Mouse (Mus musculus): ENCODE measurements around the gene Gm20388. TPM values are rescaled to one million over a fixed set of nuclear protein-coding genes. Genes with fewer than 3 reads are reported as not detected.
A peak's percentile ranks its signal among the peaks of the same experiment; 100 is the strongest.

The Gm20388 gene
- polyA plus RNA-seq, 1 experiment from 2014 or later, result not detected

- H3K27ac ChIP-seq (ENCODE audit: low read depth, low read length), result no peak overlapping the region
- peak; percentile 86 for ATAC-seq
- no peaks in the 10 kb centered on the region for H3K36me3 ChIP-seq (ENCODE audit: control insufficient read depth, insufficient read depth)
- no peak overlapping the region for H3K4me3 ChIP-seq (ENCODE audit: low read depth, low read length)
- H3K9me3 ChIP-seq (ENCODE audit: control insufficient read depth), result no peaks in the 10 kb centered on the region
- no peak overlapping the region for H3K4me2 ChIP-seq (replicated peaks; ENCODE audit: low read depth)
- no peaks in the 10 kb centered on the region for H3K4me1 ChIP-seq (replicated peaks; ENCODE audit: control insufficient read depth, insufficient read depth, low read length)
- TF ChIP-seq CTCF (IDR thresholded peaks at IDR 0.05; ENCODE audit: low read depth), result no peak
- H3K9ac ChIP-seq (ENCODE audit: low read depth, low read length), result no peak overlapping the region
- H3K27me3 ChIP-seq (replicated peaks; ENCODE audit: control insufficient read depth, insufficient read depth, low read length), result no peaks in the 10 kb centered on the region
- 45% methylated on average over 12 of the region's 12 CpGs for WGBS
Observed at GRCm38 (mm10) chr8:121861806-121862548, 1951.3 kb downstream of the Gm20388 start.

GRCm38 (mm10) chr8:121865356-121865755 lies 1954.7 kb downstream of the Gm20388 start:
- Histone ChIP-seq H3K4me2 (replicated peaks; ENCODE audit: low read depth) (no peak overlapping the region), H3K36me3 (ENCODE audit: control insufficient read depth, insufficient read depth) (no peaks in the 10 kb centered on the region), H3K27me3 (replicated peaks; ENCODE audit: control insufficient read depth, insufficient read depth, low read length) (no peaks in the 10 kb centered on the region), H3K9me3 (ENCODE audit: control insufficient read depth) (no peaks in the 10 kb centered on the region), H3K9ac (ENCODE audit: low read depth, low read length) (no peak overlapping the region), H3K4me1 (replicated peaks; ENCODE audit: control insufficient read depth, insufficient read depth, low read length) (no peaks in the 10 kb centered on the region), H3K4me3 (ENCODE audit: low read depth, low read length) (no peak overlapping the region), H3K27ac (ENCODE audit: low read depth, low read length) (no peak overlapping the region)
- 65% methylated on average over 8 of the region's 8 CpGs for WGBS
- ATAC-seq, result no peak
- no peak for TF ChIP-seq CTCF (IDR thresholded peaks at IDR 0.05; ENCODE audit: low read depth)

- no peak overlapping the region for H3K9ac ChIP-seq (ENCODE audit: low read depth, low read length)
- no peak overlapping the region for H3K4me3 ChIP-seq (ENCODE audit: low read depth, low read length)
- ATAC-seq, result no peak
- H3K27me3 ChIP-seq (replicated peaks; ENCODE audit: control insufficient read depth, insufficient read depth, low read length), result no peaks in the 10 kb centered on the region
- H3K4me1 ChIP-seq (replicated peaks; ENCODE audit: control insufficient read depth, insufficient read depth, low read length), result peaks cover 8% of the 10 kb centered on the region; the same call in 1 of the 2 replicates
- TF ChIP-seq CTCF (IDR thresholded peaks at IDR 0.05; ENCODE audit: low read depth), result no peak
- H3K9me3 ChIP-seq (ENCODE audit: control insufficient read depth), result no peaks in the 10 kb centered on the region
- no peak overlapping the region for H3K4me2 ChIP-seq (replicated peaks; ENCODE audit: low read depth)
- H3K36me3 ChIP-seq (ENCODE audit: control insufficient read depth, insufficient read depth), result no peaks in the 10 kb centered on the region
- no peak overlapping the region for H3K27ac ChIP-seq (ENCODE audit: low read depth, low read length)
- WGBS, result 81% methylated on average over 5 of the region's 5 CpGs
Observed at GRCm38 (mm10) chr8:121868196-121868595, 1957.6 kb downstream of the Gm20388 start.

GRCm38 (mm10) chr8:121868896-121869295 lies 1958.3 kb downstream of the Gm20388 start:
- WGBS, result 69% methylated on average over 7 of the region's 7 CpGs
- no peaks in the 10 kb centered on the region for H3K9me3 ChIP-seq (ENCODE audit: control insufficient read depth)
- no peak overlapping the region for H3K4me2 ChIP-seq (replicated peaks; ENCODE audit: low read depth)
- no peak for TF ChIP-seq CTCF (IDR thresholded peaks at IDR 0.05; ENCODE audit: low read depth)
- H3K4me1 ChIP-seq (replicated peaks; ENCODE audit: control insufficient read depth, insufficient read depth, low read length), result peaks cover 8% of the 10 kb centered on the region; the same call in 1 of the 2 replicates
- no peak overlapping the region for H3K27ac ChIP-seq (ENCODE audit: low read depth, low read length)
- H3K36me3 ChIP-seq (ENCODE audit: control insufficient read depth, insufficient read depth), result no peaks in the 10 kb centered on the region
- ATAC-seq, result no peak
- H3K27me3 ChIP-seq (replicated peaks; ENCODE audit: control insufficient read depth, insufficient read depth, low read length), result no peaks in the 10 kb centered on the region
- no peak overlapping the region for H3K9ac ChIP-seq (ENCODE audit: low read depth, low read length)
- H3K4me3 ChIP-seq (ENCODE audit: low read depth, low read length), result no peak overlapping the region

- no peak for ATAC-seq
- H3K9me3 ChIP-seq (ENCODE audit: control insufficient read depth), result no peaks in the 10 kb centered on the region
- WGBS, result 76% methylated on average over 2 of the region's 2 CpGs
Observed at GRCm38 (mm10) chr8:121870190-121870589, 1959.5 kb downstream of the Gm20388 start.

GRCm38 (mm10) chr8:121871833-121872440 lies 1961.3 kb downstream of the Gm20388 start:
- no peak overlapping the region for H3K9ac ChIP-seq (ENCODE audit: low read depth, low read length)
- no peak overlapping the region for H3K4me3 ChIP-seq (ENCODE audit: low read depth, low read length)
- no peaks in the 10 kb centered on the region for H3K27me3 ChIP-seq (replicated peaks; ENCODE audit: control insufficient read depth, insufficient read depth, low read length)
- peaks cover 8% of the 10 kb centered on the region; the same call in 1 of the 2 replicates for H3K4me1 ChIP-seq (replicated peaks; ENCODE audit: control insufficient read depth, insufficient read depth, low read length)
- 0 out of 2 replicates have a peak, but pooled peaks have one; percentile 23 for ATAC-seq
- no peak overlapping the region for H3K27ac ChIP-seq (ENCODE audit: low read depth, low read length)
- WGBS, result 7% methylated on average over 10 of the region's 10 CpGs
- no peaks in the 10 kb centered on the region for H3K36me3 ChIP-seq (ENCODE audit: control insufficient read depth, insufficient read depth)
- peak; percentile 28 for TF ChIP-seq CTCF (IDR thresholded peaks at IDR 0.05; ENCODE audit: low read depth)
- H3K9me3 ChIP-seq (ENCODE audit: control insufficient read depth), result no peaks in the 10 kb centered on the region
- peak overlapping the region; percentile 38; the same call in 1 of the 2 replicates for H3K4me2 ChIP-seq (replicated peaks; ENCODE audit: low read depth)

More at GRCm38 (mm10) chr8:121870190-121870589, 1959.5 kb downstream of the Gm20388 start:
- Histone ChIP-seq H3K4me2 (replicated peaks; ENCODE audit: low read depth) (no peak overlapping the region), H3K27me3 (replicated peaks; ENCODE audit: control insufficient read depth, insufficient read depth, low read length) (no peaks in the 10 kb centered on the region), H3K36me3 (ENCODE audit: control insufficient read depth, insufficient read depth) (no peaks in the 10 kb centered on the region), H3K27ac (ENCODE audit: low read depth, low read length) (no peak overlapping the region), H3K4me3 (ENCODE audit: low read depth, low read length) (no peak overlapping the region), H3K9ac (ENCODE audit: low read depth, low read length) (no peak overlapping the region), H3K4me1 (replicated peaks; ENCODE audit: control insufficient read depth, insufficient read depth, low read length) (peaks cover 8% of the 10 kb centered on the region; the same call in 1 of the 2 replicates)
- no peak for TF ChIP-seq CTCF (IDR thresholded peaks at IDR 0.05; ENCODE audit: low read depth)
